Mouse (Mus musculus) gastrocnemius, postnatal 25 days (tissue): ENCODE measurements around the gene Col17a1. TPM values are rescaled to one million over a fixed set of nuclear protein-coding genes. Genes with fewer than 3 reads are reported as not detected.

ENCODE experiments used
- DNase-seq: peaks from one replicate; pipeline ENCODE4 v3.0.0; 2022
- total RNA-seq, 2 experiments: library from RNA; stranded (reverse); gene quantifications; 1 replicate in 1 of 2; 2 replicates in 1 of 2; pipeline ENCODE4 v1.2.3; 2021

The Col17a1 gene
- total RNA-seq, 2 experiments from 2014 or later, result 0.13 TPM

- no peak for DNase-seq
These were observed 24.3 kb downstream of the Col17a1 start for GRCm38 (mm10) chr19:47667601-47668000.

GRCm38 (mm10) chr19:47659765-47660408 lies 32.0 kb downstream of the Col17a1 start:
- no peak for DNase-seq

GRCm38 (mm10) chr19:47658914-47659535 lies 32.9 kb downstream of the Col17a1 start:
- DNase-seq, result peak; percentile 55

GRCm38 (mm10) chr19:47654896-47655295 lies 37.0 kb downstream of the Col17a1 start:
- no peak for DNase-seq

GRCm38 (mm10) chr19:47653173-47653572 lies 38.7 kb downstream of the Col17a1 start:
- DNase-seq, result no peak

- DNase-seq, result no peak
These were observed 39.6 kb downstream of the Col17a1 start for GRCm38 (mm10) chr19:47652255-47652654.

- DNase-seq, result no peak
These were observed 40.8 kb downstream of the Col17a1 start for GRCm38 (mm10) chr19:47651160-47651480.

- DNase-seq, result no peak
These were observed 41.3 kb downstream of the Col17a1 start for GRCm38 (mm10) chr19:47650366-47651159.

GRCm38 (mm10) chr19:47649071-47649470 lies 42.8 kb downstream of the Col17a1 start:
- no peak for DNase-seq

GRCm38 (mm10) chr19:47646508-47647120 lies 45.3 kb downstream of the Col17a1 start:
- no peak for DNase-seq

- no peak for DNase-seq
These were observed 46.3 kb downstream of the Col17a1 start for GRCm38 (mm10) chr19:47645583-47645982.

GRCm38 (mm10) chr19:47643910-47644309 lies 48.0 kb downstream of the Col17a1 start:
- DNase-seq, result no peak

- no peak for DNase-seq
These were observed 56.5 kb downstream of the Col17a1 start for GRCm38 (mm10) chr19:47635380-47635779.

GRCm38 (mm10) chr19:47631799-47632198 lies 60.1 kb downstream of the Col17a1 start:
- DNase-seq, result no peak

GRCm38 (mm10) chr19:47630381-47630780 lies 61.5 kb downstream of the Col17a1 start:
- DNase-seq, result no peak

GRCm38 (mm10) chr19:47629068-47629467 lies 62.8 kb downstream of the Col17a1 start:
- no peak for DNase-seq

- no peak for DNase-seq
These were observed 64.4 kb downstream of the Col17a1 start for GRCm38 (mm10) chr19:47627450-47627849.

GRCm38 (mm10) chr19:47624940-47625711 lies 66.8 kb downstream of the Col17a1 start:
- no peak for DNase-seq

- DNase-seq, result no peak
These were observed 70.4 kb downstream of the Col17a1 start for GRCm38 (mm10) chr19:47621478-47621877.

GRCm38 (mm10) chr19:47613442-47613841 lies 78.5 kb downstream of the Col17a1 start:
- no peak for DNase-seq

- DNase-seq, result no peak
These were observed 83.4 kb downstream of the Col17a1 start for GRCm38 (mm10) chr19:47608513-47608912.
